Mouse (Mus musculus): Measurements from ENCODE around the gene Pex5.

Gene Pex5

GRCm38 (mm10) chr6:124414927-124415325, at the start of gene Pex5:
Gene Pex5 (minus strand): TSS chr6:124415067.
- WGBS = under 1% methylated on average over 33 of the region's 36 CpGs

- WGBS = 11% methylated on average over 8 of the region's 8 CpGs
Measured at GRCm38 (mm10) chr6:124463881-124464291, 49.0 kb upstream of the Pex5 start.

- WGBS = 77% methylated on average over 4 of the region's 4 CpGs
Measured at GRCm38 (mm10) chr6:124459388-124459787, 44.5 kb upstream of the Pex5 start.

GRCm38 (mm10) chr6:124458505-124458904, 43.6 kb upstream of the Pex5 start:
- 79% methylated on average over 11 of the region's 11 CpGs for WGBS

GRCm38 (mm10) chr6:124457827-124458226, 43.0 kb upstream of the Pex5 start:
- 89% methylated on average over 5 of the region's 5 CpGs for WGBS

- 93% methylated on average over 5 of the region's 5 CpGs for WGBS
Measured at GRCm38 (mm10) chr6:124456243-124456642, 41.4 kb upstream of the Pex5 start.

- 57% methylated on average over 4 of the region's 4 CpGs for WGBS
Measured at GRCm38 (mm10) chr6:124453756-124454155, 38.9 kb upstream of the Pex5 start.

- WGBS = 71% methylated on average over 3 of the region's 3 CpGs
Measured at GRCm38 (mm10) chr6:124451995-124452394, 37.1 kb upstream of the Pex5 start.

GRCm38 (mm10) chr6:124449668-124450383, 35.0 kb upstream of the Pex5 start:
- WGBS = 76% methylated on average over 18 of the region's 18 CpGs

- WGBS = 79% methylated on average over 16 of the region's 16 CpGs
Measured at GRCm38 (mm10) chr6:124448959-124449667, 34.2 kb upstream of the Pex5 start.

- WGBS = 71% methylated on average over 10 of the region's 10 CpGs
Measured at GRCm38 (mm10) chr6:124448186-124448852, 33.5 kb upstream of the Pex5 start.

GRCm38 (mm10) chr6:124447356-124447755, 32.5 kb upstream of the Pex5 start:
- 90% methylated on average over 2 of the region's 2 CpGs for WGBS

GRCm38 (mm10) chr6:124446459-124446858, 31.6 kb upstream of the Pex5 start:
- 94% methylated on average over 9 of the region's 9 CpGs for WGBS

- WGBS = 84% methylated on average over 2 of the region's 2 CpGs
Measured at GRCm38 (mm10) chr6:124446024-124446423, 31.2 kb upstream of the Pex5 start.

GRCm38 (mm10) chr6:124443338-124443737, 28.5 kb upstream of the Pex5 start:
- 83% methylated on average over 2 of the region's 2 CpGs for WGBS

- 57% methylated on average over 7 of the region's 7 CpGs for WGBS
Measured at GRCm38 (mm10) chr6:124436245-124436644, 21.4 kb upstream of the Pex5 start.

- 86% methylated on average over 5 of the region's 5 CpGs for WGBS
Measured at GRCm38 (mm10) chr6:124435173-124435572, 20.3 kb upstream of the Pex5 start.

- 73% methylated on average over 8 of the region's 8 CpGs for WGBS
Measured at GRCm38 (mm10) chr6:124433688-124434324, 18.9 kb upstream of the Pex5 start.

- 48% methylated on average over 8 of the region's 8 CpGs for WGBS
Measured at GRCm38 (mm10) chr6:124430784-124431495, 16.1 kb upstream of the Pex5 start.

GRCm38 (mm10) chr6:124430379-124430778, 15.5 kb upstream of the Pex5 start:
- whole genome bisulfite sequencing = 61% methylated on average over 3 of the region's 3 CpGs

GRCm38 (mm10) chr6:124427791-124428576, 13.1 kb upstream of the Pex5 start:
- WGBS = 28% methylated on average over 5 of the region's 6 CpGs
